Mouse (Mus musculus): Measurements from ENCODE around the gene Mtmr12. TPM values are rescaled to one million over a fixed set of nuclear protein-coding genes. Genes with fewer than 3 reads are reported as not detected.

Gene Mtmr12
- polyA plus RNA-seq, 1 experiment = 24.7 TPM

DNA sequence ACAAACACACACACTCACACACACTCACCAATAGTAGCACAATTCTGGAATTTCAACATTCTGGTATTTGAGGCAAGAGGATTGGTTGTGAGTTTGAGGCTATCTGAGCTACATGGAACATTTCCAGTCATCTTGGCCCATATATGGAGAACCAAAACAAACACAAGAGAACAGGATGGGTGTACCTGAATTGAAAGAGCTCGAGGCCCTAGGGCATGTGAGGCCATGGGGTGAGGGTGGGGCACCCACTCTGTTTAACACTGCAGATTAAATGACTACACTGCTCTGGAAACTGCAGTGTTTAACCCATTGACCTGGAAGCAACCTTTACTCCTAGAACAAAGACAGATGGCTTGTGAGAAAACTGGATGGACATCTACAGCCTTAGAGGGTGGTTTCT is 108.4 kb downstream of the Mtmr12 start:
- H3K27me3 ChIP-seq (ENCODE audit: control insufficient read depth, insufficient read depth, low read length) = no peaks in the 10 kb centered on the region; the same call in 1 of the 2 replicates
- WGBS = 0% methylated on average over 1 of the region's 1 CpGs
- H3K4me3 ChIP-seq (ENCODE audit: low read depth, low read length) = no peak overlapping the region
- H3K36me3 ChIP-seq (ENCODE audit: control insufficient read depth, insufficient read depth, low read length) = no peaks in the 10 kb centered on the region
- no peak overlapping the region for H3K27ac ChIP-seq (ENCODE audit: insufficient read depth, low read depth, low read length)
- TF ChIP-seq CTCF (IDR thresholded peaks at IDR 0.05; ENCODE audit: extremely low read depth, insufficient read length, insufficient replicate concordance, low read depth, low read length) = no peak
- no peak for TF ChIP-seq POLR2A (IDR thresholded peaks at IDR 0.05; ENCODE audit: low read depth, low read length)
- H3K4me1 ChIP-seq (ENCODE audit: control insufficient read depth, insufficient read depth, insufficient read length, low read length) = no peaks in the 10 kb centered on the region

DNA sequence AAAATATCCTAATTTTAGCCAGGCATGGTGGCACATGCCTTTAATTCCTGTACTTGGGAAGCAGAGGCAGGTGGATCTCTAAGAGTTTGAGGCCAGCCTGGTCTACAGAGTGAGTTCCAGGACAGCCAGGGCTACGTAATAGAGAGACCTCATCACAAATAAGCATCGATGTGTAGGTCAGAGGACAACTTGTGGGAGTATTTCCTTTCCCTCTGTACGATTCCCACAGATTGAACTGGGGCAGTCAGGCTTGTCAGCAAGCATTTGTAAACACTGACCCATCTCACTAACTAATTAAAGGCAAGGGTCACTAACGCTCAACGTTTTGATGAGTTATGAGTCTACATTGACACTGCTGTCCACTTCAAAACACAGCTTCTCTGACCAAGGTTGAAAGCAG is 109.8 kb downstream of the Mtmr12 start:
- H3K27ac ChIP-seq (ENCODE audit: insufficient read depth, low read depth, low read length) = no peak overlapping the region
- 85% methylated on average over 5 of the region's 5 CpGs for WGBS
- no peak for TF ChIP-seq CTCF (IDR thresholded peaks at IDR 0.05; ENCODE audit: extremely low read depth, insufficient read length, insufficient replicate concordance, low read depth, low read length)
- no peak for TF ChIP-seq POLR2A (IDR thresholded peaks at IDR 0.05; ENCODE audit: low read depth, low read length)

DNA sequence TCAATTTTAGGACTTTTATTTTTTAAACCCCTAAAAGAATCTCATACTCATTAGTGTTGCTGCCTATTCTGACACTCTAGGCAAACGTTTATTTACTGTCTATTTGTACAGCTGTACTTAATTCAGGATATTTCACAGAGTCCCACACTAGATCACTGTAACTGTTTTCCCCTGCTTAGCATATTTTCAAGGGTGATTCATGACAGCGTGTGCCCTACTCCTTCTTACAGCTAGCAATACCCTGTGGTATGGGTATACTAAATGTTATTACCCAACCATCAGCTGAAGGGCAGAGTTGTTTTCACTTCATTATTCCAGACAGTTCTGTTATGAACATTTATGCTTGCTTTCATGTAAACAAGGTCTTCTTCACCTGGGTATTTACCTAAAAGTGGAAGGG is 111.2 kb downstream of the Mtmr12 start:
- no peak overlapping the region for H3K4me3 ChIP-seq (ENCODE audit: low read depth, low read length)
- TF ChIP-seq POLR2A (IDR thresholded peaks at IDR 0.05; ENCODE audit: low read depth, low read length) (no peak), CTCF (IDR thresholded peaks at IDR 0.05; ENCODE audit: extremely low read depth, insufficient read length, insufficient replicate concordance, low read depth, low read length) (no peak)
- WGBS = 59% methylated on average over 2 of the region's 2 CpGs

More for the DNA sequence above, 109.8 kb downstream of the Mtmr12 start:
- Histone ChIP-seq H3K4me3 (ENCODE audit: low read depth, low read length) (no peak overlapping the region), H3K36me3 (ENCODE audit: control insufficient read depth, insufficient read depth, low read length) (no peaks in the 10 kb centered on the region), H3K4me1 (ENCODE audit: control insufficient read depth, insufficient read depth, insufficient read length, low read length) (no peaks in the 10 kb centered on the region), H3K27me3 (ENCODE audit: control insufficient read depth, insufficient read depth, low read length) (no peaks in the 10 kb centered on the region; the same call in 1 of the 2 replicates)

DNA sequence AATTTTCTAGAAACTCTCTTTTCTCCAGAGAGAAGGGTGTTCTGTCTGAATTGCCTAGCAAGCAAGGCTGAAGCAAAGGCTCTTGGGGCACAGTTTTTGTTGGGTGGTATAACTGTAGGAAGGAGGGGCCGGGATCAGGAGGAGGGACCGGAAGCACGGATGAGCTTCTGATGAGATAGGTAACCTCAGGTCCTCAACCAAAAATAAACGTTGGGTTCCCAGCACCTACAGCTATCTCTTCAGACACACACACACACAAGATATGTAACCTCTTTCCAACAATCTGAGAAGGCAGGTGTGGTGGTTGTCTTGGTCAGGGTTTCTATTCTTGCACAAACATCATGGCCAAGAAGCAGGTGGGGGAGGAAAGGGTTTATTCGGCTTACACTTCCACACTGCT is 112.5 kb downstream of the Mtmr12 start:
- H3K36me3 ChIP-seq (ENCODE audit: control insufficient read depth, insufficient read depth, low read length) = no peaks in the 10 kb centered on the region
- H3K27me3 ChIP-seq (ENCODE audit: control insufficient read depth, insufficient read depth, low read length) = no peaks in the 10 kb centered on the region; the same call in 1 of the 2 replicates
- no peaks in the 10 kb centered on the region for H3K4me1 ChIP-seq (ENCODE audit: control insufficient read depth, insufficient read depth, insufficient read length, low read length)
- no peak overlapping the region for H3K4me3 ChIP-seq (ENCODE audit: low read depth, low read length)
- H3K27ac ChIP-seq (ENCODE audit: insufficient read depth, low read depth, low read length) = no peak overlapping the region
- no peak for TF ChIP-seq POLR2A (IDR thresholded peaks at IDR 0.05; ENCODE audit: low read depth, low read length)
- no peak for TF ChIP-seq CTCF (IDR thresholded peaks at IDR 0.05; ENCODE audit: extremely low read depth, insufficient read length, insufficient replicate concordance, low read depth, low read length)
- WGBS = 80% methylated on average over 5 of the region's 5 CpGs

More for the DNA sequence above, 111.2 kb downstream of the Mtmr12 start:
- Histone ChIP-seq H3K27me3 (ENCODE audit: control insufficient read depth, insufficient read depth, low read length) (no peaks in the 10 kb centered on the region; the same call in 1 of the 2 replicates), H3K27ac (ENCODE audit: insufficient read depth, low read depth, low read length) (no peak overlapping the region), H3K4me1 (ENCODE audit: control insufficient read depth, insufficient read depth, insufficient read length, low read length) (no peaks in the 10 kb centered on the region), H3K36me3 (ENCODE audit: control insufficient read depth, insufficient read depth, low read length) (no peaks in the 10 kb centered on the region)

DNA sequence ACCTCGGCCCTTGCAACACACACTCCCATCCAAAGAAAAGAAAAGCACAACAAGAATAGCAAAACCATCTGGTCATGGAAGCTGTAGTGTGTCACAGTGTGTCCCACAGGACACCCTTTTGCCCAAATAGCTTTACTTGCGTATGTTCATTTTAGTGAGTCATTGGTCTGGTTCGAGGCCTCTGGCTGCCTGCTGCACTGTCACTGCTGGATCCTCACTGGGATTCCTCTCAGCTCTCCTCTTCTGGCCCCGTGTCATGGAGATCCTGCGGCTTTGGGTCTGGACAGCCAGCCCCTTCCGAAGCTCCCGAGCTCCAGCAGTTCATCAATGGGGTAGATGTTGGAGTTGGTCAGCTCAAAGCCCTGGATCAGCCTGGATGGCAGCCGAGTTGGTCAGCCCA is 113.6 kb downstream of the Mtmr12 start:
- no peak overlapping the region for H3K4me3 ChIP-seq (ENCODE audit: low read depth, low read length)
- H3K27ac ChIP-seq (ENCODE audit: insufficient read depth, low read depth, low read length) = no peak overlapping the region
- no peaks in the 10 kb centered on the region; the same call in 1 of the 2 replicates for H3K27me3 ChIP-seq (ENCODE audit: control insufficient read depth, insufficient read depth, low read length)
- TF ChIP-seq POLR2A (IDR thresholded peaks at IDR 0.05; ENCODE audit: low read depth, low read length) (no peak), CTCF (IDR thresholded peaks at IDR 0.05; ENCODE audit: extremely low read depth, insufficient read length, insufficient replicate concordance, low read depth, low read length) (no peak)
- no peaks in the 10 kb centered on the region for H3K36me3 ChIP-seq (ENCODE audit: control insufficient read depth, insufficient read depth, low read length)
- WGBS = 84% methylated on average over 8 of the region's 8 CpGs
- H3K4me1 ChIP-seq (ENCODE audit: control insufficient read depth, insufficient read depth, insufficient read length, low read length) = no peaks in the 10 kb centered on the region

DNA sequence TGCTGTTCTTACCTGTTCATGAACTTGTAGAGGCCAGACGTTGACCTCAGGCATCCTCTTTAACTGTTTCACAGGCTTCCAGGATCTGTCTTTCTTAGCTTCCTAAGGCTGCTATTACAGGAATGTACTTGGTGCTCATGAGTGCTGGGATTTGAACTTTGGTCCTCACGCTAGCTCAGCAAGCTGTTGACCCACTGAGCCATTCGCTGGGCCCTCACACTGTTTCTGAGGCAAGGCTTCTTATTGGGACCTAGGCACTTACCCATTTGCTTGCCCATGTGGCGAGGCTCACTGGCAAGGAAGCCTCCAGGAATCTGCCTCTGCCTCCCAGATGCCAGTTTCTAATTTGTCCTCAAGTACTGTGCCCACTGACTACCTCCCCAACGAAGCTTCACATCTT is 115.1 kb downstream of the Mtmr12 start:
- Histone ChIP-seq H3K4me1 (ENCODE audit: control insufficient read depth, insufficient read depth, insufficient read length, low read length) (peaks cover 6% of the 10 kb centered on the region; the same call in 1 of the 2 replicates), H3K36me3 (ENCODE audit: control insufficient read depth, insufficient read depth, low read length) (no peaks in the 10 kb centered on the region; the same call in 1 of the 2 replicates), H3K4me3 (ENCODE audit: low read depth, low read length) (no peak overlapping the region), H3K27me3 (ENCODE audit: control insufficient read depth, insufficient read depth, low read length) (no peaks in the 10 kb centered on the region), H3K27ac (ENCODE audit: insufficient read depth, low read depth, low read length) (no peak overlapping the region)
- 42% methylated on average over 5 of the region's 5 CpGs for WGBS
- TF ChIP-seq POLR2A (IDR thresholded peaks at IDR 0.05; ENCODE audit: low read depth, low read length) (no peak), CTCF (IDR thresholded peaks at IDR 0.05; ENCODE audit: extremely low read depth, insufficient read length, insufficient replicate concordance, low read depth, low read length) (no peak)

DNA sequence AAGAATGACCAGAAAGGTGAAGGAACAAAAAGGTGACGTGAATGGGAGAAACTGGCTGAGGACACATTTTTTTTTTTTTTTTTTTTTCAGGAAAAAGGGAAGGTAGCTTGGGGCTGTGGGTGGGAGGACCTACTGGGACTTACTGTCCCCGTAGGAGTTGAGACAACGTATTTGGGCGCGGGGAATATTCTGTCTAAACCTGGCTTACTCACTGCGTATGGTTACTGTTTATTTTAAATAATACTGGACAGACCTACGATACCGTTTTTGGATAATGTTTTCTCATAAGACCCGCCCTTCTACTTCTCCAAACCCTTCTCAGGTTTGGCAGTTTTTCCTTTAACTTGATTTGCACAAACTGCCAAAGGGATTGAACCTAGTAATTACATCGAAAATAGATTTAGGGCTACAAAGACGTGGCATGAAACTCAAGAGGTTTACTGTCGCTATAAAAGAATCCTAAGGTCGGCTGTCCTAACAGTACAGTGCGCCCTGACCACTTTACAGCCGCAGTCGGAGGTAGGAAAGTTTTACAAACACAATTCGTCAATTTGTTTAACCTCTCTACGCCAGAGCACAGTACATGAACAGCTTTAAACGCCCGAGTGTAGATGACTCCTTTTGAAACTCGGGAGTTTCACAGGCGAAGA is 115.7 kb downstream of the Mtmr12 start:
- H3K4me1 ChIP-seq (ENCODE audit: control insufficient read depth, insufficient read depth, insufficient read length, low read length) = peaks cover 6% of the 10 kb centered on the region; the same call in 1 of the 2 replicates
- peak overlapping the region; percentile 81 for H3K27ac ChIP-seq (ENCODE audit: insufficient read depth, low read depth, low read length)
- H3K27me3 ChIP-seq (ENCODE audit: control insufficient read depth, insufficient read depth, low read length) = no peaks in the 10 kb centered on the region
- H3K4me3 ChIP-seq (ENCODE audit: low read depth, low read length) = peak overlapping the region; percentile 99
- TF ChIP-seq POLR2A (IDR thresholded peaks at IDR 0.05; ENCODE audit: low read depth, low read length) (no peak), CTCF (IDR thresholded peaks at IDR 0.05; ENCODE audit: extremely low read depth, insufficient read length, insufficient replicate concordance, low read depth, low read length) (no peak)
- 1% methylated on average over 22 of the region's 22 CpGs for WGBS
- peaks cover 2% of the 10 kb centered on the region for H3K36me3 ChIP-seq (ENCODE audit: control insufficient read depth, insufficient read depth, low read length)
